Comparison of ENCODE assay signal across 25 mouse cellular contexts in genomic region chr14:60746141-60746540, GRCm38 (mm10). TPM values are rescaled to one million over a fixed set of nuclear protein-coding genes. Genes with fewer than 3 reads are reported as not detected.
DNase-seq lines count a peak whose midpoint lies in the region; ATAC-seq and TF ChIP-seq lines count a peak whose summit lies in the region.
"Had no signal": no experiment of that assay in that cellular context is flagged by ENCODE, and none has a peak within 500 bp of the region (broad histone marks: within the 10 kb centered on the region; RNA-seq: fewer than 3 reads in every experiment).

No protein-coding gene starts in this region.

- in situ Hi-C loops in ES-E14 (cut with MboI; ENCODE audit: low sequenced_read_pairs in 2 of 2, unreplicated experiment in 2 of 2) = no loop called here

- no peaks in the 10 kb centered on the region; the same call in 1 of the 2 replicates for H3K36me3 ChIP-seq in liver, embryonic 14.5 days (replicated peaks; ENCODE audit: control insufficient read depth, insufficient read depth, low read depth)
- H3K36me3 ChIP-seq in liver, embryonic 12.5 days = peaks cover 61% of the 10 kb centered on the region
- peaks cover 36% of the 10 kb centered on the region; the same call in 1 of the 2 replicates for H3K36me3 ChIP-seq in ES-E14 (ENCODE audit: control insufficient read depth, insufficient read depth, low read length, poor library complexity, severe bottlenecking)
- H3K36me3 ChIP-seq in heart, embryonic 11.5 days (ENCODE audit: control insufficient read depth, insufficient read depth, low read length) = peaks cover 13% of the 10 kb centered on the region

- no peak overlapping the region for H3K4me3 ChIP-seq in liver, embryonic 14.5 days (ENCODE audit: insufficient read depth in 1 of 2, low read depth in 2 of 2, low read length in 2 of 2)
- no peak overlapping the region for H3K4me3 ChIP-seq in liver, embryonic 12.5 days
- H3K4me3 ChIP-seq in ES-E14 (ENCODE audit: insufficient read depth in 1 of 2, low read depth in 1 of 2, low read length in 2 of 2, poor library complexity in 1 of 2, severe bottlenecking in 1 of 2) = no peak overlapping the region
- no peak overlapping the region for H3K4me3 ChIP-seq in heart, embryonic 11.5 days (ENCODE audit: low read depth, low read length)
- H3K4me3 ChIP-seq: embryonic facial prominence, embryonic 13.5 days; embryonic facial prominence, embryonic 15.5 days; erythroblast, embryonic 14.5 days; forebrain, embryonic 10.5 days; forebrain, embryonic 12.5 days had no signal

- TF ChIP-seq CTCF in liver, embryonic 14.5 days (IDR thresholded peaks at IDR 0.05; ENCODE audit: low read depth) = no peak

- no peak for TF ChIP-seq EP300 in liver, embryonic 14.5 days (IDR thresholded peaks at IDR 0.05; ENCODE audit: low read depth)

- 0 out of 4 replicates have a peak, but pooled peaks cover 0 to 6% of the 10 kb centered on the region in 2 experiments for H3K4me1 ChIP-seq in liver, embryonic 14.5 days (replicated peaks; ENCODE audit: control insufficient read depth in 2 of 2, insufficient read depth in 2 of 2, low read length in 1 of 2)
- H3K4me1 ChIP-seq in liver, embryonic 12.5 days = peaks cover 27% of the 10 kb centered on the region
- peaks cover 0 to under 1% of the 10 kb centered on the region in 2 experiments; a peak in 1 of 4 replicates for H3K4me1 ChIP-seq in ES-E14 (ENCODE audit: control insufficient read depth in 2 of 2, insufficient read depth in 2 of 2, low read length in 2 of 2, poor library complexity in 1 of 2)
- peaks cover 34% of the 10 kb centered on the region for H3K4me1 ChIP-seq in heart, embryonic 11.5 days (ENCODE audit: control insufficient read depth, insufficient read depth, low read length)
- H3K4me1 ChIP-seq: forebrain, embryonic 10.5 days had no signal

- H3K27me3 ChIP-seq in liver, embryonic 14.5 days (ENCODE audit: control insufficient read depth, insufficient read depth, low read length) = no peaks in the 10 kb centered on the region
- no peaks in the 10 kb centered on the region for H3K27me3 ChIP-seq in liver, embryonic 12.5 days (replicated peaks)
- H3K27me3 ChIP-seq in heart, embryonic 11.5 days (ENCODE audit: control insufficient read depth, insufficient read depth, low read length) = no peaks in the 10 kb centered on the region
- H3K27me3 ChIP-seq: embryonic facial prominence, embryonic 13.5 days; embryonic facial prominence, embryonic 15.5 days; forebrain, embryonic 12.5 days had no signal

- ATAC-seq in liver, embryonic 14.5 days (ENCODE audit: insufficient read depth) = 0 out of 2 replicates have a peak, but pooled peaks have one; percentile 26
- no peak for ATAC-seq in liver, embryonic 12.5 days
- no peak for ATAC-seq in heart, embryonic 11.5 days (replicated peaks; ENCODE audit: insufficient number of reproducible peaks, low FRiP score, low TSS enrichment)
- ATAC-seq: forebrain, embryonic 14.5 days; forebrain, embryonic 16.5 days had no signal

- no peaks in the 10 kb centered on the region for H3K9me3 ChIP-seq in liver, embryonic 14.5 days (ENCODE audit: control insufficient read depth, low read length)
- H3K9me3 ChIP-seq in liver, embryonic 12.5 days (replicated peaks) = no peaks in the 10 kb centered on the region
- H3K9me3 ChIP-seq in ES-E14 (ENCODE audit: control insufficient read depth, insufficient read depth, low read depth, low read length) = no peaks in the 10 kb centered on the region
- no peaks in the 10 kb centered on the region for H3K9me3 ChIP-seq in heart, embryonic 11.5 days (replicated peaks; ENCODE audit: control insufficient read depth, low read length)
- H3K9me3 ChIP-seq: embryonic facial prominence, embryonic 13.5 days; embryonic facial prominence, embryonic 15.5 days; forebrain, embryonic 10.5 days; forebrain, embryonic 12.5 days had no signal

- no peak overlapping the region for H3K9ac ChIP-seq in liver, embryonic 14.5 days (replicated peaks)
- no peak overlapping the region for H3K9ac ChIP-seq in liver, embryonic 12.5 days
- H3K9ac ChIP-seq in ES-E14 (ENCODE audit: insufficient read depth, low read depth, low read length, poor library complexity, severe bottlenecking) = no peak overlapping the region
- no peak overlapping the region for H3K9ac ChIP-seq in heart, embryonic 11.5 days (ENCODE audit: low read depth, low read length)
- H3K9ac ChIP-seq: embryonic facial prominence, embryonic 13.5 days; embryonic facial prominence, embryonic 15.5 days; forebrain, embryonic 12.5 days had no signal

- no peak for DNase-seq in liver, embryonic 14.5 days (ENCODE audit: low read depth in 3 of 3, low spot score in 3 of 3)
- DNase-seq in ES-E14 (ENCODE audit: low read depth, low spot score) = no peak
- DNase-seq in Muller cell, postnatal 12 days (ENCODE audit: inconsistent ontology term) = no peak
- DNase-seq: adrenal gland, adult 2 months; adrenal gland, postnatal 10 days; adrenal gland, postnatal 25 days; cerebellum, adult 11 months; cerebellum, adult 18-20 months; cerebellum, adult 8-10 months; cerebellum, adult 9-11 months; cerebellum, postnatal 14 days; cerebellum, postnatal 36 days; embryo, embryonic 11 days had no signal

- 81% methylated on average over 10 of the region's 10 CpGs for WGBS in liver, embryonic 14.5 days (ENCODE audit: insufficient replicate concordance)
- WGBS in liver, embryonic 12.5 days (ENCODE audit: insufficient replicate concordance) = 88% methylated on average over 10 of the region's 10 CpGs
- 93% methylated on average over 10 of the region's 10 CpGs for WGBS in heart, embryonic 11.5 days (ENCODE audit: insufficient replicate concordance)

- H3K4me2 ChIP-seq in liver, embryonic 14.5 days (ENCODE audit: low read depth) = no peak overlapping the region
- H3K4me2 ChIP-seq in liver, embryonic 12.5 days = no peak overlapping the region
- no peak overlapping the region for H3K4me2 ChIP-seq in heart, embryonic 11.5 days
- H3K4me2 ChIP-seq: embryonic facial prominence, embryonic 13.5 days; embryonic facial prominence, embryonic 15.5 days; forebrain, embryonic 12.5 days had no signal

- H3K27ac ChIP-seq in liver, embryonic 14.5 days = no peak overlapping the region
- H3K27ac ChIP-seq in liver, embryonic 12.5 days = no peak overlapping the region
- H3K27ac ChIP-seq in ES-E14 (ENCODE audit: insufficient read depth, low read depth, low read length, poor library complexity, severe bottlenecking) = no peak overlapping the region
- no peak overlapping the region for H3K27ac ChIP-seq in heart, embryonic 11.5 days (ENCODE audit: low read depth, low read length)
- H3K27ac ChIP-seq: embryonic facial prominence, embryonic 13.5 days; embryonic facial prominence, embryonic 15.5 days; forebrain, embryonic 10.5 days; forebrain, embryonic 12.5 days had no signal

TF ChIP-seq in ES-E14, 5 proteins besides CTCF, POLR2A, EP300 and RAD21:
- TF ChIP-seq ZC3H11A (IDR thresholded peaks at IDR 0.05; ENCODE audit: borderline replicate concordance, low read depth, low read length) (no peak), CHD2 (IDR thresholded peaks at IDR 0.05; ENCODE audit: low read depth, low read length) (no peak), HCFC1 (IDR thresholded peaks at IDR 0.05; ENCODE audit: borderline replicate concordance, insufficient read depth, low read length) (no peak), MAFK (IDR thresholded peaks at IDR 0.05; ENCODE audit: insufficient read depth, low read depth, low read length) (0 out of 2 replicates have a peak, but pooled peaks have one; percentile 55)

RNA-seq across cellular contexts. Expression of gene C1qtnf9, which starts 21.8 kb away (rescaled TPM):
- polyA plus RNA-seq in liver, embryonic 14.5 days (2012; rRNA removed) = 0.09 and 0.18 TPM in 2 replicates
- polyA plus RNA-seq in liver, embryonic 14.5 days (2014; fragmentation: Nextera tagmentation; extraction: Ambion mirVana) = 0.09 TPM in 1 of 2 replicates, not detected in the other
- 0.08 and 0.17 TPM in 2 replicates for polyA plus RNA-seq in liver, embryonic 12.5 days (2016; fragmentation: Nextera tagmentation; extraction: Ambion mirVana)
- total RNA-seq in ES-E14 (2012; rRNA removed) = 0.49 and 0.90 TPM in 2 replicates
- not detected in 2 replicates for polyA plus RNA-seq in heart, embryonic 11.5 days (2014; fragmentation: Nextera tagmentation; extraction: Ambion mirVana)
- total RNA-seq: common myeloid progenitor, adult 5-6 weeks had no signal
- polyA plus RNA-seq: C2C12; embryonic facial prominence, embryonic 11.5 days; forebrain, embryonic 14.5 days; forebrain, embryonic 16.5 days had no signal

RNA-seq across cellular contexts. Expression of gene Mipep, which starts 38.2 kb away (rescaled TPM):
- 6.3 and 7.5 TPM in 2 replicates for polyA plus RNA-seq in liver, embryonic 14.5 days (2012; rRNA removed)
- 12.6 and 14.2 TPM in 2 replicates for polyA plus RNA-seq in liver, embryonic 14.5 days (2014; fragmentation: Nextera tagmentation; extraction: Ambion mirVana)
- polyA plus RNA-seq in liver, embryonic 12.5 days (2016; fragmentation: Nextera tagmentation; extraction: Ambion mirVana) = 19.2 and 19.9 TPM in 2 replicates
- 7.9 and 17.3 TPM in 2 replicates for total RNA-seq in ES-E14 (2012; rRNA removed)
- polyA plus RNA-seq in heart, embryonic 11.5 days (2014; fragmentation: Nextera tagmentation; extraction: Ambion mirVana) = 26.0 and 29.9 TPM in 2 replicates
